Mouse (Mus musculus) lung, embryonic 16.5 days (tissue): Measurements from ENCODE around the gene Exoc3l2. TPM values are rescaled to one million over a fixed set of nuclear protein-coding genes. Genes with fewer than 3 reads are reported as not detected.

Source experiments
- ATAC-seq: fragments of 200-750 bp; cut with Nextera tagmentation; 2 replicates; pipeline ENCODE4 v1.8.0; 2017; ENCODE audit warnings: low read depth, mild to moderate bottlenecking, moderate library complexity
- H3K27ac ChIP-seq: fragments of 300-500 bp; sonication (generic); 2 replicates; pipeline ENCODE4 v1.5.1; 2014; ENCODE audit warnings: mild to moderate bottlenecking, control low read depth, low read length
- H3K27me3 ChIP-seq: fragments of 300-500 bp; sonication (generic); 2 replicates; pipeline ENCODE4 v1.6.1; 2014; ENCODE audit warnings: low read depth, low read length, mixed read lengths; ENCODE audit not compliant: control insufficient read depth, insufficient read depth
- H3K36me3 ChIP-seq: fragments of 300-500 bp; sonication (generic); 2 replicates; pipeline ENCODE4 v1.6.1; 2014; ENCODE audit warnings: low read length; ENCODE audit not compliant: control insufficient read depth, insufficient read depth
- H3K4me1 ChIP-seq: fragments of 300-500 bp; sonication (generic); replicated peaks from 2 replicates; pipeline ENCODE4 v1.6.1; 2014; ENCODE audit warnings: low read length, mixed read lengths; ENCODE audit not compliant: control insufficient read depth, insufficient read depth
- H3K4me2 ChIP-seq: fragments of 300-500 bp; sonication (generic); 2 replicates; pipeline ENCODE4 v1.6.1; 2014; ENCODE audit warnings: low read depth, low read length, control low read depth
- H3K4me3 ChIP-seq: fragments of 300-500 bp; sonication (generic); 2 replicates; pipeline ENCODE4 v1.5.1; 2014; ENCODE audit warnings: mild to moderate bottlenecking, low read length, control low read depth
- H3K9ac ChIP-seq: fragments of 300-500 bp; sonication (generic); 2 replicates; pipeline ENCODE4 v1.6.1; 2014; ENCODE audit warnings: low read length, control low read depth
- H3K9me3 ChIP-seq: fragments of 300-500 bp; sonication (generic); 2 replicates; pipeline ENCODE4 v1.6.1; 2016; ENCODE audit warnings: low read length; ENCODE audit not compliant: control insufficient read depth
- WGBS: fragments of 180-500 bp; shearing (Covaris S2); extraction: QIAGEN DNeasy Blood & Tissue Kit; methylation state at CpG from one replicate; pipeline ENCODE4 v1.1.7; 2014; 5-methylcytosine and 5-hydroxymethylcytosine counted together
- polyA plus RNA-seq: library from polyadenylated mRNA; unstranded; fragments of >200 nt; fragmentation: Nextera tagmentation; extraction: Ambion mirVana; gene quantifications from 2 replicates; pipeline ENCODE4 v1.2.1, GENCODE M21; 2015

Exoc3l2 gene
- polyA plus RNA-seq, result 0.72 and 1.1 TPM in 2 replicates

DNA sequence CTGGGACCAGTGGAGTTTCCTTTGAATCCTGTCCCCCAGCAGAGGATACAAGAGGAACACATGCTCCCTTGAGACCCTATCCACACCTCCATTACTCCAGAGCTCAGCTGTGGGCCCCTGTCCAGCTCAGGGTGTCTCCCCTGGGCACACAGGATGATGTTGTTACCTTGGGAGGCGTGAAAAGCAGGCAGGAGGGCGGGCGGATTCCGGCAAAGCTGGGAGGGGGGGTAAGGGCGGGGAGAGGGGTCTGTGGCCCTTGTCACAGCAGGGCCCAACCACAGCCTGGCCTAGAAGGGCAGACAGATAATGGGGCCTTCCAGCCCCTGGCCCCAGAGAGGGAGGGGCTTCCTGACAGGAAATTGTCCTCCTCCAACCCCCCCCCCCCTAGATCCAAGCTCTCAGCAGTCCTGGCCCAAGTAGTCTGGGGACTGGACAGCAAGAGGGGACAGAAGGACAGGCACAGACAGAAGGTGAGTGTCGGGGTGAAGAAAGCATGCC, at the start of gene Exoc3l2:
Gene Exoc3l2, plus strand, starts transcription at position 448 of the 498 bp plus-strand sequence.
- H3K9me3 ChIP-seq, result no peaks in the 10 kb centered on the region
- H3K27me3 ChIP-seq, result peaks cover 5% of the 10 kb centered on the region; the same call in 1 of the 2 replicates
- H3K9ac ChIP-seq, result no peak within 1 kb of the TSS
- H3K4me2 ChIP-seq, result peak within 1 kb of the TSS; percentile 17; the same call in 1 of the 2 replicates
- H3K4me3 ChIP-seq, result peak within 1 kb of the TSS; percentile 18; the same call in 1 of the 2 replicates
- H3K27ac ChIP-seq, result peak within 1 kb of the TSS; percentile 17; the same call in 1 of the 2 replicates
- H3K4me1 ChIP-seq, result peaks cover 6% of the 10 kb centered on the region
- WGBS, result 34% methylated on average over 6 of the region's 6 CpGs
- ATAC-seq, result no peak
- no peaks in the 10 kb centered on the region for H3K36me3 ChIP-seq

DNA sequence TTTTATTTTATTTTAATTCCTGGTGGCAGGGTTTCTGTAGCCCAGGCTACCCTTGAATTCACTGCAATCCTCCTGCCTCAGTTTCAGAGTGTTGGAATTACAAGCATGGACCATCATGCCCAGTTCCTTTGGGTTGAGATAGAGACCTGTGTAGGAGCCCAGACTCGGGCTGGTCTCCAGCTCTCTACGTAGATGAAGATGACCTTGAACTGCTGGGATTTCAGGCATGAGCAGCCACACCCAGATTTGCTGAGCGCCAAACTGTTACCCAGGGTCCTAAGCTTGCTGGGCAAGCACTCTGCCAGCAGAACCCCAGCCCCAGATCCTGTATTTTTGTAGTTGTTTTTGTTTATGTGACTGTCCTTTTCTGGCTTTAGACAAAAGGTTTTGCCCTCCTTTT, 49.6 kb upstream of the Exoc3l2 start:
- 86% methylated on average over 3 of the region's 3 CpGs for WGBS
- Histone ChIP-seq H3K27me3 (peaks cover 2% of the 10 kb centered on the region; the same call in 1 of the 2 replicates), H3K4me3 (no peak overlapping the region), H3K27ac (no peak overlapping the region), H3K36me3 (no peaks in the 10 kb centered on the region), H3K4me1 (no peaks in the 10 kb centered on the region), H3K9me3 (0 out of 2 replicates have a peak, but pooled peaks cover 3% of the 10 kb centered on the region), H3K4me2 (no peak overlapping the region), H3K9ac (no peak overlapping the region)
- ATAC-seq, result no peak

- ATAC-seq, result no peak
- Histone ChIP-seq H3K27me3 (peaks cover 12% of the 10 kb centered on the region), H3K9ac (no peak overlapping the region)
These were observed 46.5 kb upstream of the Exoc3l2 start for GRCm38 (mm10) chr7:19416590-19416989.

GRCm38 (mm10) chr7:19420121-19420520, 43.0 kb upstream of the Exoc3l2 start:
- WGBS, result 7% methylated on average over 28 of the region's 28 CpGs
- no peak overlapping the region; the same call in 1 of the 2 replicates for H3K4me3 ChIP-seq
- ATAC-seq, result no peak
- no peaks in the 10 kb centered on the region; the same call in 1 of the 2 replicates for H3K4me1 ChIP-seq
- H3K4me2 ChIP-seq, result peak overlapping the region; percentile 24
- H3K9me3 ChIP-seq, result no peaks in the 10 kb centered on the region
- H3K9ac ChIP-seq, result no peak overlapping the region
- H3K27ac ChIP-seq, result no peak overlapping the region
- 0 out of 2 replicates have a peak, but pooled peaks cover 3% of the 10 kb centered on the region for H3K36me3 ChIP-seq
- H3K27me3 ChIP-seq, result peaks cover 12% of the 10 kb centered on the region

More at GRCm38 (mm10) chr7:19416590-19416989, 46.5 kb upstream of the Exoc3l2 start:
- Histone ChIP-seq H3K4me3 (no peak overlapping the region), H3K9me3 (0 out of 2 replicates have a peak, but pooled peaks cover 3% of the 10 kb centered on the region), H3K4me2 (no peak overlapping the region), H3K4me1 (no peaks in the 10 kb centered on the region; the same call in 1 of the 2 replicates), H3K27ac (no peak overlapping the region), H3K36me3 (no peaks in the 10 kb centered on the region)
- WGBS, result 38% methylated on average over 15 of the region's 15 CpGs

DNA sequence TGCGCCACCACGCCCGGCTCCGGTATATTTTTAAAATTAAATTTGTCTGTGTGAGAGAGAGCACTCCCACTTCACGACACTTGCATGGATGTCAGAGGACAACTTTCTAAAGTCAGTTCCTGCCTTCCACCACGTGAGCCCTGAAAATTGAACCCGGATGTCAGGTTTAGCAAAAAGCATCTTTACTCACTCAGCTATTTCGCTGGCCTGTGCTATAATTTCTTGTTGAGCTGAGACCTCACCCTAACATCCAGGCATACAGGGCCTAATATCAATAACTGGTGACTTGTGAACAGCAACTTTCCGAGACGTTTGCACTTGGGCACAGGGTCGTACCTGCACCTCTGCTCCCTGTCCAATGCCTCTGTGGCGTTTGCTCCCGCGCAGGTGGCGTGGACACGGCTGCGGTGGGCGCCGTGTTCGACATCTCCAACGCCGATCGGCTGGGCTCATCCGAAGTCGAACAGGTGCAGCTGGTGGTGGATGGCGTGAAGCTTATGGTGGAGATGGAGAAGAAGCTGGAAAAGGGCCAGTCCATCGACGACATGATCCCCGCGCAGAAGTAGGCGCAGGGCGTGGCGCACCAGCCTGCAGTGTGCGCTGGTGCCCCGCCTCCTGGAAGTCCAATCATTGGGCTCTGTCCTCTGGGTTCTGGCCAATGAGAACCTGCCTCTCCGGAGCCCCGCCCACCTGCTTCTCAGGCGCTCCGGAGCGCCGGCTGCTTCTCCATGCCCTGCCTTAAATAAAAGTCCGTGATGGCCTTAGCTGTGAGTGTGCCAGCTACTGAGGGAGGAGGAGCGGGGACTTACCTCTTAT, 42.1 kb upstream of the Exoc3l2 start:
- no peaks in the 10 kb centered on the region; the same call in 1 of the 2 replicates for H3K4me1 ChIP-seq
- 0 out of 2 replicates have a peak, but pooled peaks cover 5% of the 10 kb centered on the region for H3K36me3 ChIP-seq
- H3K4me2 ChIP-seq, result peak overlapping the region; percentile 61
- peak overlapping the region; percentile 38 for H3K4me3 ChIP-seq
- H3K9ac ChIP-seq, result no peak overlapping the region
- 11% methylated on average over 43 of the region's 43 CpGs for WGBS
- peak; percentile 97 for ATAC-seq
- H3K27ac ChIP-seq, result no peak overlapping the region
- H3K9me3 ChIP-seq, result no peaks in the 10 kb centered on the region
- H3K27me3 ChIP-seq, result peaks cover 12% of the 10 kb centered on the region

- Histone ChIP-seq H3K9me3 (no peaks in the 10 kb centered on the region), H3K4me3 (no peak overlapping the region), H3K9ac (no peak overlapping the region), H3K27me3 (peaks cover 12% of the 10 kb centered on the region), H3K4me2 (no peak overlapping the region), H3K27ac (no peak overlapping the region), H3K36me3 (peaks cover 21% of the 10 kb centered on the region; the same call in 1 of the 2 replicates), H3K4me1 (no peaks in the 10 kb centered on the region; the same call in 1 of the 2 replicates)
- ATAC-seq, result no peak
- 86% methylated on average over 3 of the region's 3 CpGs for WGBS
These were observed 40.0 kb upstream of the Exoc3l2 start for GRCm38 (mm10) chr7:19423083-19423482.

GRCm38 (mm10) chr7:19424051-19424450, 39.1 kb upstream of the Exoc3l2 start:
- peaks cover 27% of the 10 kb centered on the region for H3K36me3 ChIP-seq

GRCm38 (mm10) chr7:19426349-19426748, 36.8 kb upstream of the Exoc3l2 start:
- no peak overlapping the region for H3K9ac ChIP-seq
- H3K27me3 ChIP-seq, result no peaks in the 10 kb centered on the region; the same call in 1 of the 2 replicates
- H3K36me3 ChIP-seq, result peaks cover 48% of the 10 kb centered on the region
- ATAC-seq, result no peak
- no peak overlapping the region for H3K27ac ChIP-seq
- no peaks in the 10 kb centered on the region for H3K9me3 ChIP-seq
- H3K4me1 ChIP-seq, result no peaks in the 10 kb centered on the region
- no peak overlapping the region for H3K4me3 ChIP-seq
- WGBS, result 76% methylated on average over 6 of the region's 6 CpGs
- H3K4me2 ChIP-seq, result no peak overlapping the region

More at GRCm38 (mm10) chr7:19424051-19424450, 39.1 kb upstream of the Exoc3l2 start:
- no peak overlapping the region for H3K27ac ChIP-seq
- no peak for ATAC-seq
- H3K27me3 ChIP-seq, result peaks cover 10% of the 10 kb centered on the region
- H3K4me1 ChIP-seq, result no peaks in the 10 kb centered on the region; the same call in 1 of the 2 replicates
- no peak overlapping the region for H3K4me2 ChIP-seq
- no peaks in the 10 kb centered on the region for H3K9me3 ChIP-seq
- H3K4me3 ChIP-seq, result no peak overlapping the region
- 61% methylated on average over 4 of the region's 4 CpGs for WGBS
- H3K9ac ChIP-seq, result no peak overlapping the region

GRCm38 (mm10) chr7:19426888-19427287, 36.2 kb upstream of the Exoc3l2 start:
- no peak overlapping the region for H3K4me2 ChIP-seq
- 86% methylated on average over 6 of the region's 6 CpGs for WGBS
- no peak overlapping the region for H3K27ac ChIP-seq
- H3K4me1 ChIP-seq, result no peaks in the 10 kb centered on the region
- H3K36me3 ChIP-seq, result peaks cover 53% of the 10 kb centered on the region
- H3K4me3 ChIP-seq, result no peak overlapping the region
- H3K9me3 ChIP-seq, result no peaks in the 10 kb centered on the region
- no peak for ATAC-seq
- H3K27me3 ChIP-seq, result no peaks in the 10 kb centered on the region; the same call in 1 of the 2 replicates
- H3K9ac ChIP-seq, result no peak overlapping the region
